Mouse (Mus musculus) G1E (cell line): ENCODE results near the gene Clpb.

ENCODE experiments used
- CTCF ChIP-seq: IDR thresholded peaks from 2 replicates; pipeline ENCODE4 v1.5.1; 2012; ENCODE audit warnings: low read depth, low read length, inconsistent platforms, mixed read lengths
- GATA1 ChIP-seq: IDR thresholded peaks from 2 replicates; pipeline ENCODE4 v1.6.1; 2012; ENCODE audit warnings: borderline replicate concordance, low read length, inconsistent platforms, mixed read lengths
- GATA2 ChIP-seq: IDR thresholded peaks from 2 replicates; pipeline ENCODE4 v1.6.1; 2012; ENCODE audit warnings: low read depth, low read length, inconsistent platforms, borderline replicate concordance
- POLR2AphosphoS5 ChIP-seq: IDR thresholded peaks from 2 replicates; pipeline ENCODE4 v1.6.1; 2012; ENCODE audit warnings: low read depth, low read length, inconsistent platforms; ENCODE audit not compliant: insufficient replicate concordance
- TAL1 ChIP-seq: conservative IDR thresholded peaks from 2 replicates; pipeline ENCODE4 v1.6.1; 2012; ENCODE audit warnings: low read depth, low read length, inconsistent platforms, mixed read lengths

GRCm38 (mm10) chr7:101834903-101835302 is 171.5 kb downstream of the Clpb start:
- TF ChIP-seq CTCF (no peak), GATA1 (no peak), TAL1 (no peak), POLR2AphosphoS5 (no peak), GATA2 (no peak)
